ENCODE assay signal across 11 mouse cellular contexts in the genomic region with DNA sequence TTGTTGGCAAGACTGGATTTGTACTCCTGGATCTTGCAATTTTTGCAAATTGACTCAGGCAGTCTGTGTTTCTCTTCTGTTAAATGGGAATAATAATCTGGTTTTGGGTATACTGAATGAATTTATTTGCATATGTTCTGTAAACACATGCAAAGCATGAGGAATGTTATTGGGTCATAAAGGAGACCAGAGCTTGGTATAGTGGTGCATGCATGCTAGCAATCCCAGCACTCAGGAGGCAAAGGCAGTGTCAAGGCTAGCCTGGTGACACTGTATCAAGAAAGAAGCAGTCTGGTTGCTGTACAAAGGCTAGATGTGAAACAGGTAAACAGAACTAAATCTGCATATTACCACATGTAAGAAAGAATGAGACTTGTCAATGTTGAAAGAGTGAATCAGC. TPM values are rescaled to one million over a fixed set of nuclear protein-coding genes. Genes with fewer than 3 reads are reported as not detected.
DNase-seq lines count a peak whose midpoint lies in the region; ATAC-seq and TF ChIP-seq lines count a peak whose summit lies in the region.
"Had no signal": no experiment of that assay in that cellular context is flagged by ENCODE, and none has a peak within 500 bp of the region (broad histone marks: within the 10 kb centered on the region; RNA-seq: fewer than 3 reads in every experiment).

No protein-coding gene starts in this region.

- no peak for TF ChIP-seq POLR2A in MEL (IDR thresholded peaks at IDR 0.05; ENCODE audit: control insufficient read depth in 1 of 2, insufficient read depth in 1 of 2, low read depth in 1 of 2, low read length in 2 of 2, poor library complexity in 1 of 2)

- no peak for TF ChIP-seq RAD21 in MEL (IDR thresholded peaks at IDR 0.05; ENCODE audit: low read depth, low read length)

- H3K9ac ChIP-seq in heart, embryonic 14.5 days (ENCODE audit: low read length) = peak overlapping the region; percentile 80
- peak overlapping the region; percentile 89 for H3K9ac ChIP-seq in MEL (ENCODE audit: control insufficient read depth, low read depth, low read length, poor library complexity, severe bottlenecking)

- no peaks in the 10 kb centered on the region for H3K9me3 ChIP-seq in heart, embryonic 14.5 days (ENCODE audit: control insufficient read depth, low read length)
- H3K9me3 ChIP-seq in MEL (replicated peaks; ENCODE audit: insufficient read depth, low read length) = no peaks in the 10 kb centered on the region; the same call in 1 of the 2 replicates
- H3K9me3 ChIP-seq in hindbrain, embryonic 10.5 days = no peaks in the 10 kb centered on the region

- TF ChIP-seq EP300 in MEL (IDR thresholded peaks at IDR 0.05; ENCODE audit: low read depth in 1 of 2, low read length in 2 of 2) = no peak

- H3K4me3 ChIP-seq in heart, embryonic 14.5 days (ENCODE audit: control insufficient read depth in 1 of 2, insufficient read depth in 1 of 2, low read depth in 1 of 2, low read length in 2 of 2) = peak overlapping the region; percentile 62 to 75; a peak in 3 of 4 replicates
- peak overlapping the region; percentile 80 to 90 for H3K4me3 ChIP-seq in MEL (ENCODE audit: control insufficient read depth in 1 of 2, insufficient read depth in 1 of 2, low read depth in 2 of 2, low read length in 2 of 2)
- H3K4me3 ChIP-seq in hindbrain, embryonic 10.5 days = peak overlapping the region; percentile 79
- H3K4me3 ChIP-seq in macrophage (ENCODE audit: inconsistent target) = peak overlapping the region; percentile 87

- no peaks in the 10 kb centered on the region for H3K27me3 ChIP-seq in heart, embryonic 14.5 days (ENCODE audit: control insufficient read depth, insufficient read depth, low read length)
- no peaks in the 10 kb centered on the region for H3K27me3 ChIP-seq in MEL (ENCODE audit: control insufficient read depth in 1 of 2, insufficient read depth in 2 of 2, low read length in 2 of 2)
- H3K27me3 ChIP-seq in hindbrain, embryonic 10.5 days (ENCODE audit: insufficient read depth, poor library complexity, severe bottlenecking) = no peaks in the 10 kb centered on the region
- H3K27me3 ChIP-seq: Patski had no signal

- H3K79me2 ChIP-seq in MEL (ENCODE audit: control insufficient read depth, insufficient read depth, low read length, poor library complexity) (peaks cover 48% of the 10 kb centered on the region), macrophage (ENCODE audit: inconsistent target) (peaks cover 62% of the 10 kb centered on the region)

- intact Hi-C loops in heart, postnatal 36 days (cut with DNase I) = loop anchor here (1.0 to 10.0 kb wide), 3 partner anchors 64 to 618 kb away; partner anchors contain the start of genes Zfp52 and Zfp948
- intact Hi-C loops in left cerebral cortex, postnatal 4 days (cut with DNase I) = no loop called here

- H3K27ac ChIP-seq in heart, embryonic 14.5 days (replicated peaks in 1 of 2; ENCODE audit: control insufficient read depth in 1 of 2, insufficient read depth in 1 of 2, low read depth in 2 of 2, low read length in 2 of 2) = peak overlapping the region in 1 of 2 experiments; percentile 96; a peak in 1 of 4 replicates
- H3K27ac ChIP-seq in MEL (ENCODE audit: control insufficient read depth, low read depth, low read length) (no peak overlapping the region), macrophage (0 out of 2 replicates have a peak overlapping the region, but pooled peaks have one; percentile 84)
- peak overlapping the region; percentile 96 for H3K27ac ChIP-seq in hindbrain, embryonic 10.5 days

- peak overlapping the region; percentile 82 for H3K4me2 ChIP-seq in heart, embryonic 14.5 days (ENCODE audit: low read length)

- DNase-seq in heart, postnatal 36 days = no peak
- DNase-seq in MEL (ENCODE audit: low read depth, low spot score) = peak; percentile 11
- no peak for DNase-seq in hindbrain, embryonic 10.5 days (ENCODE audit: low spot score)
- no peak for DNase-seq in natural killer cell, adult 2 months (ENCODE audit: low spot score in 2 of 2)
- DNase-seq in left cerebral cortex, postnatal 4 days = no peak
- DNase-seq in left cerebral cortex, adult 9 months (ENCODE audit: low spot score in 2 of 2) = no peak
- DNase-seq: spleen, adult 18-20 months had no signal

- no peak for TF ChIP-seq CTCF in MEL (IDR thresholded peaks at IDR 0.05 in 2 of 3, conservative IDR thresholded peaks at IDR 0.05 in 1 of 3; ENCODE audit: control insufficient read depth in 1 of 3, insufficient read depth in 1 of 3, low read depth in 2 of 3, low read length in 3 of 3, poor library complexity in 1 of 3, severe bottlenecking in 1 of 3)

- no peak for ATAC-seq in heart, embryonic 14.5 days (ENCODE audit: insufficient number of reproducible peaks, insufficient read depth, low FRiP score, low read depth)
- ATAC-seq: Patski had no signal

- peaks cover 9% of the 10 kb centered on the region for H3K36me3 ChIP-seq in heart, embryonic 14.5 days (ENCODE audit: control insufficient read depth, insufficient read depth, low read length)
- H3K36me3 ChIP-seq in MEL (ENCODE audit: control insufficient read depth in 1 of 2, insufficient read depth in 2 of 2, low read length in 2 of 2) (peaks cover 8 to 18% of the 10 kb centered on the region in 2 experiments), macrophage (ENCODE audit: inconsistent target) (peaks cover 6% of the 10 kb centered on the region; the same call in 1 of the 2 replicates)
- H3K36me3 ChIP-seq in hindbrain, embryonic 10.5 days = peaks cover 11% of the 10 kb centered on the region

- peaks cover 0 to 37% of the 10 kb centered on the region in 2 experiments; a peak in 2 of 4 replicates for H3K4me1 ChIP-seq in heart, embryonic 14.5 days (ENCODE audit: control insufficient read depth in 2 of 2, insufficient read depth in 2 of 2, low read length in 2 of 2)
- H3K4me1 ChIP-seq in MEL (ENCODE audit: control insufficient read depth in 1 of 2, insufficient read depth in 2 of 2, low read length in 2 of 2) = peaks cover 4 to 11% of the 10 kb centered on the region in 2 experiments
- H3K4me1 ChIP-seq in hindbrain, embryonic 10.5 days (replicated peaks) = peaks cover 26% of the 10 kb centered on the region

TF ChIP-seq in MEL, 35 proteins besides CTCF, POLR2A, EP300 and RAD21:
- no peak for TF ChIP-seq MYC (IDR thresholded peaks at IDR 0.05; ENCODE audit: low read depth, low read length)
- TF ChIP-seq POLR2AphosphoS2 (IDR thresholded peaks at IDR 0.05; ENCODE audit: low read length) = no peak
- TF ChIP-seq TAL1 (IDR thresholded peaks at IDR 0.05; ENCODE audit: low read length) = no peak
- TF ChIP-seq CHD2 (IDR thresholded peaks at IDR 0.05; ENCODE audit: low read length) = no peak
- no peak for TF ChIP-seq CHD1 (IDR thresholded peaks at IDR 0.05; ENCODE audit: low read depth, low read length)
TF ChIP-seq in MEL: peak in this region for 0.

RNA-seq across cellular contexts. Expression of gene Ppp2r1a, which starts 1.5 kb away (rescaled TPM):
- 369 and 372 TPM in 2 replicates for polyA plus RNA-seq in heart, embryonic 14.5 days (2014; fragmentation: Nextera tagmentation; extraction: Ambion mirVana)
- 100 to 1,000 TPM; 177 to 199 TPM for total RNA-seq in heart, postnatal 36 days (2021)
- 152 and 154 TPM in 2 replicates for total RNA-seq in MEL (2012; rRNA removed)
- 100 to 1,000 TPM in 1 of 2 experiments, not detected in 1; 312 TPM for polyA plus RNA-seq in MEL (2012; ENCODE audit: insufficient read depth in 1 of 2, insufficient read length in 2 of 2, low read depth in 1 of 2, low replicate concordance in 2 of 2, missing spikeins in 1 of 2)
- polyA plus RNA-seq in hindbrain, embryonic 10.5 days (2016; fragmentation: Nextera tagmentation; extraction: Ambion mirVana) = 507 and 597 TPM in 2 replicates
- 100 to 1,000 TPM in 14 of 26 experiments, 10 to 100 TPM in 12; 57.7 to 147 (median 102) TPM for total RNA-seq in macrophage (2018; cell fraction: chromatin; rRNA removed)
- 100 to 1,000 TPM; 184 to 258 (median 228) TPM for total RNA-seq in macrophage (2018; cell fraction: cytosol; rRNA removed)
- 100 to 1,000 TPM in 23 of 26 experiments, 10 to 100 TPM in 3; 83.9 to 281 (median 149) TPM for total RNA-seq in macrophage (2018; cell fraction: nucleus; rRNA removed)
- polyA plus RNA-seq in macrophage (2018) = 155 to 220 TPM (median 207 TPM) in 3 replicates
- total RNA-seq in left cerebral cortex, postnatal 4 days (2021) = 100 to 1,000 TPM; 630 to 657 TPM

RNA-seq across cellular contexts. Expression of gene Vmn1r232, which starts 27.1 kb away (rescaled TPM):
- not detected in 2 replicates for polyA plus RNA-seq in heart, embryonic 14.5 days (2014; fragmentation: Nextera tagmentation; extraction: Ambion mirVana)
- total RNA-seq in heart, postnatal 36 days (2021) = not detected
- not detected in 2 replicates for total RNA-seq in MEL (2012; rRNA removed)
- not detected for polyA plus RNA-seq in MEL (2012; ENCODE audit: insufficient read depth in 1 of 2, insufficient read length in 2 of 2, low read depth in 1 of 2, low replicate concordance in 2 of 2, missing spikeins in 1 of 2)
- polyA plus RNA-seq in hindbrain, embryonic 10.5 days (2016; fragmentation: Nextera tagmentation; extraction: Ambion mirVana) = not detected in 2 replicates
- not detected for total RNA-seq in macrophage (2018; cell fraction: chromatin; rRNA removed)
- not detected for total RNA-seq in macrophage (2018; cell fraction: cytosol; rRNA removed)
- total RNA-seq in macrophage (2018; cell fraction: nucleus; rRNA removed) = not detected
- polyA plus RNA-seq in macrophage (2018) = not detected in 3 replicates
- total RNA-seq in left cerebral cortex, postnatal 4 days (2021) = not detected
- total RNA-seq: hematopoietic stem cell, adult 5-6 weeks had no signal
- polyA plus RNA-seq: Patski had no signal

RNA-seq across cellular contexts. Expression of gene Vmn1r231, which starts 41.7 kb away (rescaled TPM):
- not detected in 2 replicates for polyA plus RNA-seq in heart, embryonic 14.5 days (2014; fragmentation: Nextera tagmentation; extraction: Ambion mirVana)
- total RNA-seq in heart, postnatal 36 days (2021) = not detected
- not detected in 2 replicates for total RNA-seq in MEL (2012; rRNA removed)
- polyA plus RNA-seq in MEL (2012; ENCODE audit: insufficient read depth in 1 of 2, insufficient read length in 2 of 2, low read depth in 1 of 2, low replicate concordance in 2 of 2, missing spikeins in 1 of 2) (not detected), macrophage (2018) (not detected in 3 replicates)
- not detected in 2 replicates for polyA plus RNA-seq in hindbrain, embryonic 10.5 days (2016; fragmentation: Nextera tagmentation; extraction: Ambion mirVana)
- not detected for total RNA-seq in macrophage (2018; cell fraction: chromatin; rRNA removed)
- total RNA-seq in macrophage (2018; cell fraction: cytosol; rRNA removed) = not detected
- not detected for total RNA-seq in macrophage (2018; cell fraction: nucleus; rRNA removed)
- total RNA-seq in left cerebral cortex, postnatal 4 days (2021) = not detected
- total RNA-seq: hematopoietic stem cell, adult 5-6 weeks had no signal
- polyA plus RNA-seq: Patski had no signal

RNA-seq across cellular contexts. Expression of gene Vmn1r233, which starts 49.6 kb away (rescaled TPM):
- not detected in 2 replicates for polyA plus RNA-seq in heart, embryonic 14.5 days (2014; fragmentation: Nextera tagmentation; extraction: Ambion mirVana)
- total RNA-seq in heart, postnatal 36 days (2021) = not detected
- not detected in 2 replicates for total RNA-seq in MEL (2012; rRNA removed)
- polyA plus RNA-seq in MEL (2012; ENCODE audit: insufficient read depth in 1 of 2, insufficient read length in 2 of 2, low read depth in 1 of 2, low replicate concordance in 2 of 2, missing spikeins in 1 of 2) (not detected), macrophage (2018) (not detected in 3 replicates)
- not detected in 2 replicates for polyA plus RNA-seq in hindbrain, embryonic 10.5 days (2016; fragmentation: Nextera tagmentation; extraction: Ambion mirVana)
- not detected for total RNA-seq in macrophage (2018; cell fraction: chromatin; rRNA removed)
- not detected for total RNA-seq in macrophage (2018; cell fraction: cytosol; rRNA removed)
- total RNA-seq in macrophage (2018; cell fraction: nucleus; rRNA removed) = not detected
- total RNA-seq in left cerebral cortex, postnatal 4 days (2021) = not detected
- total RNA-seq: hematopoietic stem cell, adult 5-6 weeks had no signal
- polyA plus RNA-seq: Patski had no signal
